Mouse (Mus musculus): ENCODE measurements at regions not wholly inside any gene's neighbourhood (a gene's known extent, or its start where the extent isn't known, plus 50 kb on each side); places are given as distances from the start of the nearest gene placed in this dataset.

GRCm38 (mm10) chr2:117867409-117867808 lies 244.3 kb upstream of the Thbs1 start:
- Histone ChIP-seq H3K27ac (0 out of 2 replicates have a peak overlapping the region, but pooled peaks have one; percentile 19), H3K36me3 (ENCODE audit: insufficient read depth, low read length) (no peaks in the 10 kb centered on the region), H3K27me3 (ENCODE audit: insufficient read depth, low read length) (no peaks in the 10 kb centered on the region), H3K4me1 (replicated peaks; ENCODE audit: insufficient read depth, low read length) (0 out of 2 replicates have a peak, but pooled peaks cover 5% of the 10 kb centered on the region), H3K9me3 (replicated peaks; ENCODE audit: low read length) (no peaks in the 10 kb centered on the region), H3K9ac (ENCODE audit: low read depth, low read length) (no peak overlapping the region), H3K4me2 (ENCODE audit: low read length) (no peak overlapping the region), H3K4me3 (replicated peaks; ENCODE audit: low read depth, low read length) (no peak overlapping the region)
- DNase-seq (ENCODE audit: low spot score): peak; percentile 38
- ATAC-seq (replicated peaks; ENCODE audit: low FRiP score, low read depth): no peak; the same call in 1 of the 2 replicates
- no peak for TF ChIP-seq CTCF (IDR thresholded peaks at IDR 0.05; ENCODE audit: low read depth)
- WGBS: 48% methylated on average over 3 of the region's 3 CpGs

- Histone ChIP-seq H3K4me3 (replicated peaks; ENCODE audit: low read depth, low read length) (no peak overlapping the region), H3K4me1 (replicated peaks; ENCODE audit: insufficient read depth, low read length) (0 out of 2 replicates have a peak, but pooled peaks cover 5% of the 10 kb centered on the region), H3K36me3 (ENCODE audit: insufficient read depth, low read length) (no peaks in the 10 kb centered on the region), H3K4me2 (ENCODE audit: low read length) (no peak overlapping the region), H3K9ac (ENCODE audit: low read depth, low read length) (no peak overlapping the region), H3K27ac (no peak overlapping the region), H3K9me3 (replicated peaks; ENCODE audit: low read length) (no peaks in the 10 kb centered on the region), H3K27me3 (ENCODE audit: insufficient read depth, low read length) (no peaks in the 10 kb centered on the region)
- DNase-seq (ENCODE audit: low spot score): no peak
- no peak for ATAC-seq (replicated peaks; ENCODE audit: low FRiP score, low read depth)
- no peak for TF ChIP-seq CTCF (IDR thresholded peaks at IDR 0.05; ENCODE audit: low read depth)
- 97% methylated on average over 1 of the region's 1 CpGs for WGBS
These were observed 242.8 kb upstream of the Thbs1 start for GRCm38 (mm10) chr2:117868857-117869256.

GRCm38 (mm10) chr2:117871507-117872282 lies 240.0 kb upstream of the Thbs1 start:
- no peak for DNase-seq (ENCODE audit: low spot score)
- no peak for TF ChIP-seq CTCF (IDR thresholded peaks at IDR 0.05; ENCODE audit: low read depth)
- no peak overlapping the region for H3K27ac ChIP-seq
- no peaks in the 10 kb centered on the region for H3K36me3 ChIP-seq (ENCODE audit: insufficient read depth, low read length)
- no peak overlapping the region for H3K4me2 ChIP-seq (ENCODE audit: low read length)
- ATAC-seq (replicated peaks; ENCODE audit: low FRiP score, low read depth): no peak
- no peaks in the 10 kb centered on the region for H3K27me3 ChIP-seq (ENCODE audit: insufficient read depth, low read length)
- WGBS: 63% methylated on average over 9 of the region's 9 CpGs
- no peak overlapping the region for H3K4me3 ChIP-seq (replicated peaks; ENCODE audit: low read depth, low read length)
- no peaks in the 10 kb centered on the region for H3K9me3 ChIP-seq (replicated peaks; ENCODE audit: low read length)
- no peak overlapping the region for H3K9ac ChIP-seq (ENCODE audit: low read depth, low read length)
- 0 out of 2 replicates have a peak, but pooled peaks cover 5% of the 10 kb centered on the region for H3K4me1 ChIP-seq (replicated peaks; ENCODE audit: insufficient read depth, low read length)

- DNase-seq (ENCODE audit: low spot score): no peak
- Histone ChIP-seq H3K9me3 (replicated peaks; ENCODE audit: low read length) (no peaks in the 10 kb centered on the region), H3K27ac (no peak overlapping the region), H3K9ac (ENCODE audit: low read depth, low read length) (no peak overlapping the region), H3K27me3 (ENCODE audit: insufficient read depth, low read length) (no peaks in the 10 kb centered on the region), H3K4me3 (replicated peaks; ENCODE audit: low read depth, low read length) (no peak overlapping the region), H3K4me1 (replicated peaks; ENCODE audit: insufficient read depth, low read length) (no peaks in the 10 kb centered on the region), H3K4me2 (ENCODE audit: low read length) (no peak overlapping the region), H3K36me3 (ENCODE audit: insufficient read depth, low read length) (no peaks in the 10 kb centered on the region)
- no peak for ATAC-seq (replicated peaks; ENCODE audit: low FRiP score, low read depth)
- no peak for TF ChIP-seq CTCF (IDR thresholded peaks at IDR 0.05; ENCODE audit: low read depth)
- 70% methylated on average over 6 of the region's 6 CpGs for WGBS
These were observed 233.9 kb upstream of the Thbs1 start for GRCm38 (mm10) chr2:117877816-117878215.

- Histone ChIP-seq H3K9me3 (replicated peaks; ENCODE audit: low read length) (no peaks in the 10 kb centered on the region), H3K27ac (no peak overlapping the region), H3K9ac (ENCODE audit: low read depth, low read length) (no peak overlapping the region), H3K27me3 (ENCODE audit: insufficient read depth, low read length) (no peaks in the 10 kb centered on the region), H3K36me3 (ENCODE audit: insufficient read depth, low read length) (no peaks in the 10 kb centered on the region), H3K4me3 (replicated peaks; ENCODE audit: low read depth, low read length) (no peak overlapping the region), H3K4me1 (replicated peaks; ENCODE audit: insufficient read depth, low read length) (no peaks in the 10 kb centered on the region), H3K4me2 (ENCODE audit: low read length) (no peak overlapping the region)
- DNase-seq (ENCODE audit: low spot score) (peak; percentile 14), ATAC-seq (replicated peaks; ENCODE audit: low FRiP score, low read depth) (no peak)
- no peak for TF ChIP-seq CTCF (IDR thresholded peaks at IDR 0.05; ENCODE audit: low read depth)
- 72% methylated on average over 4 of the region's 4 CpGs for WGBS
These were observed 229.5 kb upstream of the Thbs1 start for GRCm38 (mm10) chr2:117882136-117882535.

GRCm38 (mm10) chr2:117882890-117883289 lies 228.8 kb upstream of the Thbs1 start:
- 89% methylated on average over 2 of the region's 2 CpGs for WGBS
- no peak for DNase-seq (ENCODE audit: low spot score)
- H3K27me3 ChIP-seq (ENCODE audit: insufficient read depth, low read length): no peaks in the 10 kb centered on the region
- H3K36me3 ChIP-seq (ENCODE audit: insufficient read depth, low read length): no peaks in the 10 kb centered on the region
- no peak overlapping the region for H3K4me3 ChIP-seq (replicated peaks; ENCODE audit: low read depth, low read length)
- no peak overlapping the region for H3K4me2 ChIP-seq (ENCODE audit: low read length)
- TF ChIP-seq CTCF (IDR thresholded peaks at IDR 0.05; ENCODE audit: low read depth): no peak
- no peak for ATAC-seq (replicated peaks; ENCODE audit: low FRiP score, low read depth)
- H3K4me1 ChIP-seq (replicated peaks; ENCODE audit: insufficient read depth, low read length): no peaks in the 10 kb centered on the region
- no peaks in the 10 kb centered on the region for H3K9me3 ChIP-seq (replicated peaks; ENCODE audit: low read length)
- no peak overlapping the region for H3K27ac ChIP-seq
- H3K9ac ChIP-seq (ENCODE audit: low read depth, low read length): no peak overlapping the region

Measured in kidney, postnatal 0 days (tissue).